ENCODE assay signal across 18 mouse cellular contexts in the genomic region with DNA sequence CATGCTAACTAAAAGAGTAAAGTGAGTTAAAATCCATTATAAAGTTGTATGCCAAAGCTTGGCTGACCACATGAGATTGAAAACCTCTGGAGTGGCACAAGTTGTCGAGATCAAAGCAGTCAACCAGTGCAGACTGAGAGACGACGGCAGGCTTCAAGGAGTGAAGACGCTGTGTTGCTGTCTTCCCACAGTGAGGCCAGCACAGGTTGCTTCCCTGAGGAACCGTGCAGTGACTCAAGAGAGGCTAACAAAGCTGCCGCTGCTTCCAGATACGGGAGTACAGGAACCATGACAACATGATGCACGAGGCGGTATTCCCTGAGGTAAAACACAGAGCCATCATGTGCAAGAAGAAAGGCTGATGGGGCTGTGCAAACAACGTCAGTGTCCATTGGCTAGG.
"Had no signal": no experiment of that assay in that cellular context is flagged by ENCODE, and none has a peak within 500 bp of the region (broad histone marks: within the 10 kb centered on the region; RNA-seq: fewer than 3 reads in every experiment).

No protein-coding gene starts in this region.

- H3K27ac ChIP-seq: layer of hippocampus, adult 2 months; limb, embryonic 12.5 days; liver, embryonic 13.5 days; lung, embryonic 15.5 days; macrophage; midbrain, embryonic 12.5 days; neural tube, embryonic 15.5 days; stomach, embryonic 15.5 days had no signal

- DNase-seq: kidney, adult 11 months; kidney, postnatal 10 days; kidney, postnatal 4 days; liver; liver, embryonic 13.5 days; liver, postnatal 0 days; lung, postnatal 14 days; right cerebral cortex, postnatal 14 days; thymus, adult 2 months; thymus, postnatal 25 days had no signal

- H3K9ac ChIP-seq: limb, embryonic 12.5 days; liver, embryonic 13.5 days; liver, postnatal 0 days; lung, embryonic 15.5 days; midbrain, embryonic 12.5 days; neural tube, embryonic 15.5 days; stomach, embryonic 15.5 days had no signal

- H3K4me3 ChIP-seq: layer of hippocampus, adult 2 months; limb, embryonic 12.5 days; liver, embryonic 13.5 days; lung, embryonic 15.5 days; megakaryocyte, embryonic 14.5 days; midbrain, embryonic 12.5 days; neural tube, embryonic 15.5 days; stomach, embryonic 15.5 days had no signal

- H3K4me2 ChIP-seq: limb, embryonic 12.5 days; liver, embryonic 13.5 days; lung, embryonic 15.5 days; midbrain, embryonic 12.5 days; neural tube, embryonic 15.5 days; stomach, embryonic 15.5 days had no signal

- ATAC-seq: liver, postnatal 0 days had no signal

- H3K9me3 ChIP-seq: limb, embryonic 12.5 days; liver, embryonic 13.5 days; lung, embryonic 15.5 days; megakaryocyte, embryonic 14.5 days; midbrain, embryonic 12.5 days; neural tube, embryonic 15.5 days; stomach, embryonic 15.5 days had no signal

- H3K27me3 ChIP-seq: liver, embryonic 13.5 days; lung, embryonic 15.5 days; midbrain, embryonic 12.5 days; neural tube, embryonic 15.5 days; stomach, embryonic 15.5 days had no signal

- H3K36me3 ChIP-seq: limb, embryonic 12.5 days; liver, embryonic 13.5 days; lung, embryonic 15.5 days; midbrain, embryonic 12.5 days; neural tube, embryonic 15.5 days; stomach, embryonic 15.5 days had no signal

- H3K4me1 ChIP-seq: liver, embryonic 13.5 days; lung, embryonic 15.5 days; megakaryocyte, embryonic 14.5 days; midbrain, embryonic 12.5 days; stomach, embryonic 15.5 days had no signal
